Mouse (Mus musculus): ENCODE data around the gene Ubr4. TPM values are rescaled to one million over a fixed set of nuclear protein-coding genes. Genes with fewer than 3 reads are reported as not detected.

The Ubr4 gene
- 100 to 1,000 TPM; 126 to 141 TPM for total RNA-seq (2023)

GRCm38 (mm10) chr4:139351931-139352711, at the start of gene Ubr4, which contains the start of the genes Mrto4 and Emc1:
Gene Ubr4 (plus strand): TSS chr4:139352609.
Gene Mrto4 (minus strand): TSS chr4:139352576.
Gene Emc1 (plus strand): TSS chr4:139352587.

GRCm38 (mm10) chr4:139310171-139310898, 42.1 kb upstream of the Ubr4 start, which contains the start of the genes Pqlc2 and Akr7a5:
Gene Pqlc2 (minus strand): TSS chr4:139310708.
Gene Akr7a5 (plus strand): TSS chr4:139310744.

GRCm38 (mm10) chr4:139530248-139530647, 177.8 kb downstream of the Ubr4 start, which contains the start of gene Iffo2:
Gene Iffo2 (plus strand): TSS chr4:139530548.

Other genes with a start within 250 kb of the Ubr4 start
- gene Minos1, start 221.5 kb upstream of the Ubr4 start, total RNA-seq (2023): 100 to 1,000 TPM; 102 to 108 TPM
- gene Capzb, start 159.7 kb upstream of the Ubr4 start, total RNA-seq (2023): 100 to 1,000 TPM; 593 to 594 TPM
- gene Pqlc2, start 41.9 kb upstream of the Ubr4 start, total RNA-seq (2023): 1 to 10 TPM; 5.6 to 9.2 TPM
- gene Akr7a5, start 41.9 kb upstream of the Ubr4 start, total RNA-seq (2023): 1 to 10 TPM; 5.9 to 7.9 TPM
- gene Mrto4, start within 50 bp of the Ubr4 start, total RNA-seq (2023): 10 to 100 TPM; 30.6 to 32.1 TPM
- 10 to 100 TPM; 22.7 to 26.4 TPM for gene Emc1, start within 50 bp of the Ubr4 start, total RNA-seq (2023)
- gene Iffo2, start 177.9 kb downstream of the Ubr4 start, total RNA-seq (2023): 1 to 10 TPM; 2.5 to 2.6 TPM